Mouse (Mus musculus) liver, embryonic 14.5 days (tissue): Measurements from ENCODE around the gene Rsf1.

Source experiments
- CTCF ChIP-seq: IDR thresholded peaks from 2 replicates; pipeline ENCODE4 v1.5.1; 2016; ENCODE audit warnings: antibody characterized with exemption, low read depth, control low read depth
- EP300 ChIP-seq: IDR thresholded peaks from 2 replicates; pipeline ENCODE4 v1.6.1; 2016; ENCODE audit warnings: antibody characterized with exemption, low read depth

GRCm38 (mm10) chr7:97726778-97727177, 147.1 kb downstream of the Rsf1 start:
- TF ChIP-seq CTCF: no peak
- TF ChIP-seq EP300: no peak
